Mouse (Mus musculus) midbrain, embryonic 14.5 days (tissue): Measurements from ENCODE around the gene Rps24. TPM values are rescaled to one million over a fixed set of nuclear protein-coding genes. Genes with fewer than 3 reads are reported as not detected.

Experiments
- ATAC-seq: fragments of 200-750 bp; cut with Nextera tagmentation; 2 replicates; pipeline ENCODE4 v1.8.0; 2017; ENCODE audit warnings: moderate number of reproducible peaks, moderate library complexity; ENCODE audit not compliant: low FRiP score, low TSS enrichment
- DNase-seq: peaks from one replicate; pipeline ENCODE4 v3.0.0-alpha.2; 2015
- H3K27ac ChIP-seq: fragments of 300-500 bp; sonication (generic); replicated peaks from 2 replicates; pipeline ENCODE4 v1.5.1; 2014; ENCODE audit warnings: mild to moderate bottlenecking, low read depth, low read length, moderate library complexity
- H3K27me3 ChIP-seq: fragments of 300-500 bp; sonication (generic); 2 replicates; pipeline ENCODE4 v1.6.1; 2014; ENCODE audit warnings: low read length, control low read depth, mixed read lengths; ENCODE audit not compliant: control insufficient read depth, insufficient read depth
- H3K36me3 ChIP-seq: fragments of 300-500 bp; sonication (generic); 2 replicates; pipeline ENCODE4 v1.6.1; 2014; ENCODE audit warnings: low read length, control low read depth; ENCODE audit not compliant: control insufficient read depth, insufficient read depth
- H3K4me1 ChIP-seq: fragments of 300-500 bp; sonication (generic); 2 replicates; pipeline ENCODE4 v1.6.1; 2014; ENCODE audit warnings: mild to moderate bottlenecking, antibody characterized with exemption, low read length, control low read depth; ENCODE audit not compliant: control insufficient read depth, insufficient read depth
- H3K4me2 ChIP-seq: fragments of 300-500 bp; sonication (generic); 2 replicates; pipeline ENCODE4 v1.6.1; 2014; ENCODE audit warnings: mild to moderate bottlenecking, low read length, moderate library complexity
- H3K4me3 ChIP-seq: fragments of 300-500 bp; sonication (generic); replicated peaks from 2 replicates; pipeline ENCODE4 v1.5.1; 2014; ENCODE audit warnings: low read depth, low read length
- H3K9ac ChIP-seq: fragments of 300-500 bp; sonication (generic); replicated peaks from 2 replicates; pipeline ENCODE4 v1.6.1; 2014; ENCODE audit warnings: mild to moderate bottlenecking, low read length, moderate library complexity
- H3K9me3 ChIP-seq: fragments of 300-500 bp; sonication (generic); 2 replicates; pipeline ENCODE4 v1.6.1; 2016; ENCODE audit warnings: low read length, control low read depth, mixed read lengths; ENCODE audit not compliant: control insufficient read depth
- whole genome bisulfite sequencing: fragments of 180-500 bp; shearing (Covaris S2); extraction: QIAGEN DNeasy Blood & Tissue Kit; methylation state at CpG from one replicate; pipeline ENCODE4 v1.1.7; 2014; 5-methylcytosine and 5-hydroxymethylcytosine counted together
- polyA plus RNA-seq: library from polyadenylated mRNA; unstranded; fragments of >200 nt; fragmentation: Nextera tagmentation; extraction: Ambion mirVana; gene quantifications from 2 replicates; pipeline ENCODE4 v1.2.1, GENCODE M21; 2014

The Rps24 gene
- polyA plus RNA-seq, 1 experiment from 2014 or later: 772 TPM

- H3K4me3 ChIP-seq: no peak overlapping the region
- no peak overlapping the region for H3K9ac ChIP-seq
- no peaks in the 10 kb centered on the region for H3K9me3 ChIP-seq
- no peaks in the 10 kb centered on the region for H3K27me3 ChIP-seq
- 86% methylated on average over 9 of the region's 9 CpGs for WGBS
- no peak overlapping the region for H3K27ac ChIP-seq
- DNase-seq (no peak), ATAC-seq (no peak)
- peaks cover 21% of the 10 kb centered on the region for H3K4me1 ChIP-seq
- H3K4me2 ChIP-seq: no peak overlapping the region
- peaks cover 62% of the 10 kb centered on the region for H3K36me3 ChIP-seq
These were observed 6.3 kb downstream of the Rps24 start for GRCm38 (mm10) chr14:24493256-24493655.

DNA sequence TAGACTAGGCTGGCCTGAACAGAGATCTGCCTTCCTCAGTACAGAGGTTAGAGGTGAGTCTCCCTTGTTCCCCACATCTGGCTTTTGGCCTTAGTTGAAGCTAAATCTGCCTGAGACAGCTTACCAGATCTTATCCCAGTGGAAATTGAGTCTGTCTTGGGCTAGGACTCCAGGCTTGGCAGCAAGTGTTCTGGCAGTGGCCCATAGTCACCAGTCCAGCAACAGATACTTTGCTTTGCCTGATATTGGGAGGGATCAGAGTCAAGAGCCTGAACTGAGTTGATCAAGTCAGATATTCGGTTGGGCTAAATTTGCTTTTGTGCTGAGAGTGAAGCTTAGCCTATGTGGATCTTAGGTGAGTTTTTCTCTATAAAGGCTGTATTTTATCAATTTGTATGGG, 9.6 kb downstream of the Rps24 start:
- no peak for ATAC-seq
- Histone ChIP-seq H3K4me3 (no peak overlapping the region), H3K27me3 (no peaks in the 10 kb centered on the region), H3K4me2 (no peak overlapping the region), H3K36me3 (peaks cover 75% of the 10 kb centered on the region), H3K9me3 (no peaks in the 10 kb centered on the region), H3K9ac (no peak overlapping the region), H3K4me1 (peaks cover 30% of the 10 kb centered on the region), H3K27ac (no peak overlapping the region)
- DNase-seq: no peak
- WGBS: 87% methylated on average over 1 of the region's 1 CpGs

DNA sequence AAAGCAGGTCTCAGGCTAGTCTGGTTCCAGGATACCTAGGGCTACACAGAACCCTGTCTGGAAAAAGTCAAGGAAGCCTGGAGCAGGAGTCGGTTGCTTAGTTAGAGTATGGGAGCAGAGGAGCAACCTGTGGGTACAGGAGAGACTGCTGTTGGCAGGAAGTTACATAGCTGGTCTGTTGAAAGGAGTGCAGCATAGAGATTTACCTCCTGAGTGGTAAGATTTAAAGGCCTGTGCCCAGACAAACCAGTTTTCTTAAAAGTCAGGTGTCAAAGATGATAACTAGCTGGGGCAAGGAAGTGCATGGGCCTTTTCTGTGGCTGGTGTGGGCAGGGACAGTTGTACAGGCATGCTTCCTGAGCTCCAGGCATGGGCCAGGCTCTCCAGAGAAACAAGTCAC, 10.5 kb downstream of the Rps24 start:
- H3K36me3 ChIP-seq: peaks cover 70% of the 10 kb centered on the region
- no peak overlapping the region for H3K27ac ChIP-seq
- no peak for ATAC-seq
- WGBS: 92% methylated on average over 1 of the region's 1 CpGs
- no peak overlapping the region for H3K9ac ChIP-seq
- H3K4me2 ChIP-seq: no peak overlapping the region
- H3K4me3 ChIP-seq: no peak overlapping the region
- H3K27me3 ChIP-seq: no peaks in the 10 kb centered on the region
- DNase-seq: no peak
- H3K4me1 ChIP-seq: peaks cover 24% of the 10 kb centered on the region
- no peaks in the 10 kb centered on the region for H3K9me3 ChIP-seq

GRCm38 (mm10) chr14:24498561-24499255, 11.8 kb downstream of the Rps24 start:
- H3K4me2 ChIP-seq: no peak overlapping the region
- no peak overlapping the region for H3K9ac ChIP-seq
- no peaks in the 10 kb centered on the region for H3K9me3 ChIP-seq
- ATAC-seq: no peak
- 72% methylated on average over 5 of the region's 5 CpGs for WGBS
- no peak for DNase-seq
- H3K27ac ChIP-seq: 0 out of 2 replicates have a peak overlapping the region, but pooled peaks have one; percentile 37
- H3K4me1 ChIP-seq: peaks cover 19% of the 10 kb centered on the region
- H3K36me3 ChIP-seq: peaks cover 57% of the 10 kb centered on the region
- H3K27me3 ChIP-seq: no peaks in the 10 kb centered on the region
- no peak overlapping the region for H3K4me3 ChIP-seq

- 31% methylated on average over 9 of the region's 9 CpGs for WGBS
- Histone ChIP-seq H3K4me2 (no peak overlapping the region), H3K36me3 (peaks cover 50% of the 10 kb centered on the region), H3K4me3 (no peak overlapping the region), H3K27me3 (no peaks in the 10 kb centered on the region), H3K27ac (0 out of 2 replicates have a peak overlapping the region, but pooled peaks have one; percentile 21), H3K9me3 (no peaks in the 10 kb centered on the region), H3K4me1 (peaks cover 14% of the 10 kb centered on the region), H3K9ac (no peak overlapping the region)
- DNase-seq (no peak), ATAC-seq (no peak)
These were observed 12.6 kb downstream of the Rps24 start for GRCm38 (mm10) chr14:24499478-24499877.

DNA sequence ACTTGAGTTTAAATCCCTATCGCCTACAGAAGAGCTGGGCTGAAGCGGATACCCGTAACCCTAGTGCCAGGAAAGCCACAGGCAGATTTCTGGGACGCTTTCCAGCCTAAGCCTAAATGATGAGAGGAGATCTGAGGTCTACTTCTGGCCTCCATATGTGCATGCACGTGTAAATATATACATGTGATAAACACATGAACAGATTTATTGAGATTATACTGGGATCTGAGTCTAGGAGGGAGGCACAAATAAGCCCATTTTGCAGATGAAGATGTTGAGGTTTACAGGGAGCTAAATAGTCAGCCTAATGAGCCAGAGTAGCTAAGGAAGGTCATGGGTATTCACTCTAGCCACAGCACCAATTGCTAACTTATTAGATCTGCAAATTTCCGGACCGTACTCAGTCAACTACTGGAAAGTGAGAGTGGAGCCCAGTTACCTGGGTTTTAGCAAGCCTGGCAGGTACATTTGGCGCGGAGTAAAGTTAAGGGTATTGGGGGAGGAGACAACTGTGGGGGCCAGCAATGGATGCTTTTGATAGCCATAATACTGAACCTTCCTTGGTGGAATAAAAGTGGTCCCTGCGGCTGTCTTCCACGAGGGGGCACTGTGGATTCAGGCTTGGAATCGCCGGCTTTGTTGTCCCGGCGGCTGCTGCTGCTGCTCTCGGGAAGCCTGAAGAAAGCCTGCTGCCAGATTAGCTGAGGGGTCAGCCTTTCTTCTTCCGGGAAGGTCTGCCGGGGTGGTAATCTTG, 13.3 kb downstream of the Rps24 start:
- H3K9me3 ChIP-seq: no peaks in the 10 kb centered on the region
- peak; percentile 83 for ATAC-seq
- H3K4me3 ChIP-seq: no peak overlapping the region
- H3K36me3 ChIP-seq: peaks cover 43% of the 10 kb centered on the region
- peak; percentile 96 for DNase-seq
- H3K4me2 ChIP-seq: peak overlapping the region; percentile 24; the same call in 1 of the 2 replicates
- H3K4me1 ChIP-seq: peaks cover 14% of the 10 kb centered on the region
- 17% methylated on average over 18 of the region's 18 CpGs for WGBS
- peak overlapping the region; percentile 42; the same call in 1 of the 2 replicates for H3K9ac ChIP-seq
- H3K27me3 ChIP-seq: no peaks in the 10 kb centered on the region
- peak overlapping the region; percentile 92 for H3K27ac ChIP-seq

GRCm38 (mm10) chr14:24500845-24501186, 13.9 kb downstream of the Rps24 start:
- DNase-seq: no peak
- H3K4me2 ChIP-seq: peak overlapping the region; percentile 24; the same call in 1 of the 2 replicates
- ATAC-seq: peak; percentile 66; the same call in 1 of the 2 replicates
- H3K9me3 ChIP-seq: no peaks in the 10 kb centered on the region
- H3K4me3 ChIP-seq: no peak overlapping the region
- peak overlapping the region; percentile 92 for H3K27ac ChIP-seq
- H3K27me3 ChIP-seq: no peaks in the 10 kb centered on the region
- H3K36me3 ChIP-seq: peaks cover 37% of the 10 kb centered on the region
- WGBS: 2% methylated on average over 8 of the region's 8 CpGs
- H3K4me1 ChIP-seq: peaks cover 14% of the 10 kb centered on the region
- H3K9ac ChIP-seq: peak overlapping the region; percentile 42; the same call in 1 of the 2 replicates

DNA sequence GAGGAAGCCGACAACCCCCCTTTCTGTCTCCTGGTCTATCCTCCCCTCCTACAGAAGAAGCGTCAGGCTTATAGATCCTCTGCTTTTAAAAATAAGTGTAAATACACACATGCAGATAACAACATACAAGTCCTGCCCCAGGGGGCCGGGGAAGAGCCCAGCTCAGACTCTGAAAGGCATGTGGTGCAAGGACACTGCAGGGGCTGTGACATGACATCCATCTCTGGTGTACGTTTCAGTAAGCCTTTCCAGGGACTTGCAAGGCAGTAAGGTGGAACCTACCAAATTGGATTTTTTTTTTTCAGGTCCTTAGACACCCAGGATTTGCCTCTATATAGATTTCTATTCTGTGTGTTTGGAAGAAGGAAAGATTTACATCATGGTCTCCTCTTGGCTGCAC, 14.3 kb downstream of the Rps24 start:
- no peak overlapping the region for H3K4me3 ChIP-seq
- H3K27me3 ChIP-seq: no peaks in the 10 kb centered on the region
- H3K9me3 ChIP-seq: no peaks in the 10 kb centered on the region
- H3K9ac ChIP-seq: peak overlapping the region; percentile 42; the same call in 1 of the 2 replicates
- H3K27ac ChIP-seq: peak overlapping the region; percentile 92
- WGBS: 12% methylated on average over 4 of the region's 4 CpGs
- peaks cover 33% of the 10 kb centered on the region for H3K36me3 ChIP-seq
- peak overlapping the region; percentile 24; the same call in 1 of the 2 replicates for H3K4me2 ChIP-seq
- DNase-seq (peak; percentile 58), ATAC-seq (peak; percentile 34; the same call in 1 of the 2 replicates)
- H3K4me1 ChIP-seq: peaks cover 14% of the 10 kb centered on the region
